Mouse (Mus musculus) CD8-positive naive resting alpha-beta T cell, adult 57 days (primary cell): ENCODE data around the gene Ifi203. TPM values are rescaled to one million over a fixed set of nuclear protein-coding genes. Genes with fewer than 3 reads are reported as not detected.

Source experiments
- total RNA-seq: library from RNA; stranded (reverse); gene quantifications from one replicate; pipeline ENCODE4 v1.2.4, GENCODE M21; 2023

Ifi203 gene
- 163 TPM for total RNA-seq

DNA sequence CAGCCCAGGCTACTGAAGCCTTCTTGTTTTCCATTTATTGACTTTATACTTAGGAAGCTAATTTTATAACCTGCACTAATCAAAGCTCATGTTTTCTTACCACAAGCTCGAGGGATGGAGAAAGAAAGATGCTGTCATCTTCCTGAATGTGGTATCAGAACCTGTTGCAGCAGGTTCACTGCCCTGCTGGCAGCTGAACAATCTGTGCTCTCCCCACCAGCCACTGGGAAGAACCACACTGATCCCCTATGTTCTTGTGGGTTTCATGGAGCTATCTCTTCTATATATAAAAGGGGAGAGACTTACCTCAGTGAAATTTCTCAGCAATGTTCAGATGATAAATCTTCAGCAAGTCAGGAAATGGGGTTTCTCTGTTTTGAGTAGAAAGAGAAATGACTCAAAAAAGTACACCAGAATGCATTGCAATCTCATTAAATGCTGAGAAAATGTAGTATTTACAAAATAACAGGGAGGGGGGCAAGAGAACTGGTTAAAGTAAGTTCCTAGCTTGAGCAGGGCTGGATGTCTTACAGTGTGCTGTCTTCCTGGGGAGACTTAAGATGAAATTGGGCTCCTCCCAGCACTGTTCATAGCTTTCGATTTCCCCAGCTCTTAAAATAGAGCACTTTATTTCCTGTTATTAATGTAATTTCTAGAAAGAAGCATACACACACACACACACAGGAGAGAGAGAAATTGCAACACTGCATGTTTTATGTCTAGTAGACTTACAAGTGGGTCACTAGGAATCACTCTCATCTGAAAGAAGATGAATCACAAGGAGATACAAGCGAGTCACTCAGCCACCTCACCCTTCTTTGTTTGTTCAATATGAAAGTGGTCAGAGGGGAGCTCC, at the start of gene Ifi203, which contains the start of gene Mndal:
TSS of gene Ifi203 (minus strand) at position 749 of the 856 bp plus-strand sequence.
TSS of gene Mndal (minus strand) at position 568 of the 856 bp plus-strand sequence.

DNA sequence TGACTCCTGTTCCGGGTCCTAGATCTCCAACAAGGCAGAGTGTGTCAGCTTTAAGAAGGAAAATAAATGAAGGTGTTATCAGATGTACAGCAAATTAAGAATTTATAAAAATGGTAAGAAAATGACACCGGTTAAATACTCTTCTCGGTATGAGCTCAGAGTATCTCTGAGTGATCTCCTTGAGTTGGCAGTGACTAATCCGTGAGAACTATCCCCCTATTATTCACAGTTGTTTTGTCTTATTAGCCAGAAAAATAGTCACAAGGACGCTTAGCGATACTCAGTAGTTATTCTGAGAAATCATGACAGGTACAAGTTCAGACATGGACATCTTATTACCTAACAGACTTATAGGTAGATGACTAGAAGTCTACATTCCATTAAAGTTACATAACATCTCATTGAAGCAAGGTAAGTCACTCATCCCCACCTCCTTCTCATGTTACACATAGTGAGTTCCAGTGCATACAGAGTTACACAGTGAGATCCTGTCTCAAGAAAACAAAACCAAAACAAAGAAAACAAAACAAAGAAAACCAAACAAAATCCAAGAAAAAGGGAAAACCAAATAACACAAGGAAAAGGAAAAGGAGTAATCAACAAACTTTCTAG, 40.3 kb upstream of the Ifi203 start, which contains the start of gene Ifi202b:
TSS of gene Ifi202b (minus strand) at position 51 of the 612 bp plus-strand sequence.

GRCm38 (mm10) chr1:173912548-173913255, 29.8 kb downstream of the Ifi203 start, which contains the start of gene Ifi211:
TSS of gene Ifi211 (minus strand) at chr1:173913046.

Other genes starting within 250 kb of the Ifi203 start
- 1.4 TPM for gene Ifi207, start 200.9 kb downstream of the Ifi203 start, total RNA-seq
- gene Ifi204, start 175.7 kb downstream of the Ifi203 start, total RNA-seq = 7.7 TPM
- not detected for gene Ifi211, start 29.6 kb downstream of the Ifi203 start, total RNA-seq
- gene Mndal, start 181 bp downstream of the Ifi203 start, total RNA-seq = 253 TPM
- gene Ifi202b, start 40.1 kb upstream of the Ifi203 start, total RNA-seq = not detected
- 2.1 TPM for gene Ifi205, start 89.1 kb upstream of the Ifi203 start, total RNA-seq
- gene Olfr433, start 98.0 kb upstream of the Ifi203 start, total RNA-seq = not detected
- gene Olfr432, start 106.5 kb upstream of the Ifi203 start, total RNA-seq = not detected
- gene Olfr430, start 123.9 kb upstream of the Ifi203 start, total RNA-seq = not detected
- gene Olfr429, start 141.7 kb upstream of the Ifi203 start, total RNA-seq = not detected
- not detected for gene Olfr427, start 154.2 kb upstream of the Ifi203 start, total RNA-seq
- gene Olfr231, start 178.5 kb upstream of the Ifi203 start, total RNA-seq = not detected
- not detected for gene Olfr424, start 188.8 kb upstream of the Ifi203 start, total RNA-seq
- gene Olfr420, start 213.0 kb upstream of the Ifi203 start, total RNA-seq = not detected
- 0.80 TPM for gene Spta1, start 230.1 kb upstream of the Ifi203 start, total RNA-seq